22 mouse cellular contexts compared by ENCODE assay signal in genomic region chr9:104928806-104929205, GRCm38 (mm10).
DNase-seq lines count a peak whose midpoint lies in the region; ATAC-seq and TF ChIP-seq lines count a peak whose summit lies in the region.
"Had no signal": no experiment of that assay in that cellular context is flagged by ENCODE, and none has a peak within 500 bp of the region (broad histone marks: within the 10 kb centered on the region; RNA-seq: fewer than 3 reads in every experiment).

No protein-coding gene starts in this region.

- no peak for ATAC-seq in megakaryocyte, adult 5-6 weeks (ENCODE audit: poor library complexity, severe bottlenecking)
- ATAC-seq: forebrain, embryonic 15.5 days; Patski had no signal

- DNase-seq in layer of hippocampus, adult 11-12 months (ENCODE audit: low spot score), result peak; percentile 10
- no peak for DNase-seq in layer of hippocampus, adult 9-10 months (ENCODE audit: low spot score)
- DNase-seq in frontal cortex, postnatal 10 days (ENCODE audit: low spot score in 2 of 2), result peak; percentile 8 to 14
- peak; percentile 18 to 32 for DNase-seq in layer of hippocampus, postnatal 14 days (ENCODE audit: low spot score in 2 of 2)
- peak; percentile 15 for DNase-seq in right cerebral cortex, postnatal 14 days
- no peak for DNase-seq in gastrocnemius, adult 2 months
- no peak for DNase-seq in kidney, postnatal 25 days
- DNase-seq: adrenal gland, postnatal 36 days; gastrocnemius, postnatal 14 days; lung, postnatal 10 days; spleen, adult 18-20 months had no signal

- no peak overlapping the region for H3K4me3 ChIP-seq in gastrocnemius, adult 2 months
- H3K4me3 ChIP-seq: embryonic facial prominence, embryonic 10.5 days; forebrain, embryonic 15.5 days; hindbrain, embryonic 12.5 days; kidney, embryonic 15.5 days; left cerebral cortex, adult 2 months; limb, embryonic 13.5 days; liver, embryonic 15.5 days; neural tube, embryonic 13.5 days; stomach, embryonic 15.5 days had no signal

- intact Hi-C loops in gastrocnemius, adult 2 months (cut with DNase I), result no loop called here

- no peak overlapping the region for H3K27ac ChIP-seq in gastrocnemius, adult 2 months
- H3K27ac ChIP-seq: embryonic facial prominence, embryonic 10.5 days; forebrain, embryonic 15.5 days; hindbrain, embryonic 12.5 days; kidney, embryonic 15.5 days; left cerebral cortex, adult 2 months; limb, embryonic 13.5 days; liver, embryonic 15.5 days; neural tube, embryonic 13.5 days; stomach, embryonic 15.5 days had no signal

- TF ChIP-seq CTCF in gastrocnemius, adult 2 months (IDR thresholded peaks at IDR 0.05), result no peak

Comparison
In these comparisons a context has a peak if more than half of its experiments do, and no peak if none do; other contexts are left out.
1. DNase-seq: peak in layer of hippocampus, adult 11-12 months (single experiment), frontal cortex, postnatal 10 days (2 of 2), layer of hippocampus, postnatal 14 days (2 of 2) and right cerebral cortex, postnatal 14 days (single experiment); none in layer of hippocampus, adult 9-10 months (single experiment), gastrocnemius, adult 2 months (single experiment) and kidney, postnatal 25 days (0 of 2).